Mouse (Mus musculus) left cerebral cortex, postnatal 14 days (tissue): Measurements from ENCODE around the gene Mto1. TPM values are rescaled to one million over a fixed set of nuclear protein-coding genes. Genes with fewer than 3 reads are reported as not detected.

ENCODE experiments used
- microRNA-seq, 2 experiments: library from miRNA; unstranded; fragments of <30 nt; microRNA quantifications; one replicate each; pipeline ENCODE4 v1.2.0; 2022
- total RNA-seq, 2 experiments: library from RNA; stranded (reverse); gene quantifications; 2 replicates each; pipeline ENCODE4 v1.2.3; 2021

The Mto1 gene
- total RNA-seq, 2 experiments from 2014 or later = 24.1 to 26.6 TPM

Small RNA genes lying within 50 kb of the gene (microRNA-seq; reads per million reads assigned to microRNA genes)
- gene Gm26377 = 0 reads per million in 2 experiments

Other genes with a start within 250 kb of the Mto1 start
- not detected for gene Gsta1, start 217.6 kb upstream of the Mto1 start, total RNA-seq
- gene Gm3776, start 191.1 kb upstream of the Mto1 start, total RNA-seq = not detected
- not detected for gene Gm10639, start 158.3 kb upstream of the Mto1 start, total RNA-seq
- gene Omt2a, start 133.4 kb upstream of the Mto1 start, total RNA-seq = not detected
- not detected for gene Omt2b, start 120.6 kb upstream of the Mto1 start, total RNA-seq
- gene Gsta2, start 92.4 kb upstream of the Mto1 start, total RNA-seq = not detected
- gene Dppa5a, start 80.0 kb upstream of the Mto1 start, total RNA-seq = not detected
- gene Ooep, start 69.5 kb upstream of the Mto1 start, total RNA-seq = not detected
- gene Ddx43, start 52.4 kb upstream of the Mto1 start, total RNA-seq = not detected
- gene Cgas, start 5.0 kb upstream of the Mto1 start, total RNA-seq = under 1 TPM; 0.53 to 0.77 TPM
- gene Gm17324, start 578 bp downstream of the Mto1 start, total RNA-seq = 1 to 10 TPM in 1 of 2 experiments, under 1 TPM in 1; 0.74 to 1.3 TPM
- gene Eef1a1, start 40.9 kb downstream of the Mto1 start, total RNA-seq = 1,000 to 10,000 TPM; 2,769 to 2,846 TPM
- gene Slc17a5, start 139.8 kb downstream of the Mto1 start, total RNA-seq = 10 to 100 TPM; 17.6 to 19.2 TPM
- gene Cd109, start 167.3 kb downstream of the Mto1 start, total RNA-seq = 1 to 10 TPM in 1 of 2 experiments, under 1 TPM in 1; 0.64 to 1.2 TPM